Mouse (Mus musculus): Measurements from ENCODE around the gene Cyb5r1. TPM values are rescaled to one million over a fixed set of nuclear protein-coding genes. Genes with fewer than 3 reads are reported as not detected.
"Not testable (repeated sequence)": the region's sequence is repeated elsewhere in the genome, so short reads cannot be mapped to it uniquely, and the experiment has no call there.

Gene Cyb5r1
- polyA plus RNA-seq, 1 experiment from 2014 or later = 36.9 TPM

DNA sequence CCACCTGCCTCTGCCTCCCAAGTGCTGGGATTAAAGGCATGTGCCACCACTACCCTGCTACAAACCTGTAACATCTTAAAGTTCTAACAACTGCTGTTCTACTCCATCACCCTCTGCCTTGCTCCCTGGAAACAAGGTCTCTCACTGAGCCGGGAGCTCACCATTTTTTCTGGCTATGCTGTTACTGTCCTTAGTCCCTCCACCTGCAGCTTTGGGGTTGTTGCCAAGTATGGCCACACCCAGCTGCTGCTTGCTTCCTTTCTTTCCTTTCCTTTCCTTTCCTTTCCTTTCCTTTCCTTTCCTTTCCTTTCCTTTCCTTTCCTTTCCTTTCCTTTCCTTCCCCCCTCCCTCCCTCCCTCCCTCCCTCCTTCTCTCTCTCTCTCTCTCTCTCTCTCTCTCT is 37.9 kb downstream of the Cyb5r1 start:
- H3K4me2 ChIP-seq; ATAC-seq (replicated peaks; ENCODE audit: low FRiP score); H3K9ac ChIP-seq (ENCODE audit: low read depth, low read length); H3K27ac ChIP-seq (ENCODE audit: low read depth, low read length); H3K9me3 ChIP-seq (ENCODE audit: control insufficient read depth, low read length); H3K27me3 ChIP-seq (replicated peaks; ENCODE audit: control insufficient read depth, insufficient read depth, low read length); H3K4me3 ChIP-seq (ENCODE audit: low read depth, low read length); H3K4me1 ChIP-seq (replicated peaks; ENCODE audit: control insufficient read depth, insufficient read depth, low read length); DNase-seq (ENCODE audit: low spot score); H3K36me3 ChIP-seq (ENCODE audit: control insufficient read depth, insufficient read depth, low read length): not testable (repeated sequence)
- 82% methylated on average over 1 of the region's 1 CpGs for WGBS

DNA sequence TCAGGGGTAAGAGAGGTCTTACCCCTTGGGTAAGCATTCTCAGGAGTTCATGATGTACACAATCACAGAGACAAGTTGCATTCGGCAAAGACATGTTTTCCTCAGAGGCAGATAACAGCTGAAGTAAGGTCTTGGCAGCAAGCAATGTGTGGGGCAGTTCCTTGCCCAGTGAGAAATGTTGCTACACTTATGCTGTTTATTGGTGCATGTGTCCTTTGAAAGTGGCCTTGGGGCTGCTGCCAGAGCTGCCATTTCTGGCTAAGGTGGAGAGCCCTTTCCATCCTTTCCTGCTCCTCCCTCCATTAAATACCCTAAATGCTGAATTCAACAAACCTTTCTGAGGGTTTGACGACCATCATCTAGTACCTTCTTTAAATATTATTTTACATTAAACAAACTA is 40.1 kb downstream of the Cyb5r1 start:
- no peaks in the 10 kb centered on the region for H3K9me3 ChIP-seq (ENCODE audit: control insufficient read depth, low read length)
- 91% methylated on average over 2 of the region's 2 CpGs for WGBS
- no peak overlapping the region for H3K4me2 ChIP-seq
- DNase-seq (ENCODE audit: low spot score) (no peak), ATAC-seq (replicated peaks; ENCODE audit: low FRiP score) (no peak)
- H3K27me3 ChIP-seq (replicated peaks; ENCODE audit: control insufficient read depth, insufficient read depth, low read length) = no peaks in the 10 kb centered on the region
- H3K9ac ChIP-seq (ENCODE audit: low read depth, low read length) = no peak overlapping the region
- H3K4me3 ChIP-seq (ENCODE audit: low read depth, low read length) = no peak overlapping the region
- H3K36me3 ChIP-seq (ENCODE audit: control insufficient read depth, insufficient read depth, low read length) = no peaks in the 10 kb centered on the region
- H3K4me1 ChIP-seq (replicated peaks; ENCODE audit: control insufficient read depth, insufficient read depth, low read length) = no peaks in the 10 kb centered on the region
- no peak overlapping the region for H3K27ac ChIP-seq (ENCODE audit: low read depth, low read length)

DNA sequence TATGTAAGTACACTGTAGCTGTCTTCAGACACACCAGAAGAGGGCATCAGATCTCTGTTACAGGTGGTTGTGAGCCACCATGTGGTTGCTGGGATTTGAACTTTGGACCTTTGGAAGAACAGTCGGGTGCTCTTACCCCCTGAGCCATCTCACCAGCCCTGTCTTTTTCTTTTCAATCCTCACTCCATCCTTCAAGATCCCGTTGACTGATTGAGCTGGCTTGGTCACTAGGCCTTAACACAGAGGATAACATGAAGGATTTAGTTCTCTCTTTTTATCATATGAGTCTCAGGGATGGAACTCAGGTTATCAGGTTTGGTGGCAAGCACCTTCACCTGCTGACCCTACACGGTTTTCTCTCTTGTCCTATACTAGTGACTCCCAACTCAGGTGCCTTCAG is 43.2 kb downstream of the Cyb5r1 start:
- WGBS = 72% methylated on average over 3 of the region's 3 CpGs
- not testable (repeated sequence) for H3K9me3 ChIP-seq (ENCODE audit: control insufficient read depth, low read length); H3K9ac ChIP-seq (ENCODE audit: low read depth, low read length); H3K36me3 ChIP-seq (ENCODE audit: control insufficient read depth, insufficient read depth, low read length); H3K4me1 ChIP-seq (replicated peaks; ENCODE audit: control insufficient read depth, insufficient read depth, low read length); H3K27ac ChIP-seq (ENCODE audit: low read depth, low read length); H3K4me2 ChIP-seq; DNase-seq (ENCODE audit: low spot score); H3K27me3 ChIP-seq (replicated peaks; ENCODE audit: control insufficient read depth, insufficient read depth, low read length); ATAC-seq (replicated peaks; ENCODE audit: low FRiP score); H3K4me3 ChIP-seq (ENCODE audit: low read depth, low read length)

DNA sequence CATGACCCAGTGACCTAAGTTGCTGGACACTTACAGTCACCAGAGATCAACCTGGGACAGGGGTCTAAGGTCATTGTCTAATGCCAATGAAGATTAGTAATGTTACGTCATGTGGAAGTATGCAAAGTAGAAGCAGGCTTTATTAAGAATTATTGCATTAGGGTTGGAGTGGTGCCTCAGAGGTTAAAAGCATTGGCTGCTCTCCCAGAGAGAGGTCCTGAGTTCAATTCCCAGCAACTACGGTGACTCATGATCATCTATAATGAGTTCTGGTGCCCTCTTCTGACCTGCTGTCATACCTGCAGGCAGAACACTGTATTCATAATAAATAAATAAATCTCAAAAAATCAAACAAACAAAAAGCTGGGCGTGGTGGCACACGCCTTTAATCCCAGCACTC is 44.8 kb downstream of the Cyb5r1 start:
- Histone ChIP-seq H3K27me3 (replicated peaks; ENCODE audit: control insufficient read depth, insufficient read depth, low read length) (no peaks in the 10 kb centered on the region), H3K9me3 (ENCODE audit: control insufficient read depth, low read length) (no peaks in the 10 kb centered on the region), H3K4me2 (no peak overlapping the region), H3K4me3 (ENCODE audit: low read depth, low read length) (no peak overlapping the region), H3K9ac (ENCODE audit: low read depth, low read length) (no peak overlapping the region), H3K4me1 (replicated peaks; ENCODE audit: control insufficient read depth, insufficient read depth, low read length) (no peaks in the 10 kb centered on the region), H3K36me3 (ENCODE audit: control insufficient read depth, insufficient read depth, low read length) (no peaks in the 10 kb centered on the region), H3K27ac (ENCODE audit: low read depth, low read length) (no peak overlapping the region)
- ATAC-seq (replicated peaks; ENCODE audit: low FRiP score) = no peak
- DNase-seq (ENCODE audit: low spot score) = no peak
- WGBS = 85% methylated on average over 4 of the region's 4 CpGs

DNA sequence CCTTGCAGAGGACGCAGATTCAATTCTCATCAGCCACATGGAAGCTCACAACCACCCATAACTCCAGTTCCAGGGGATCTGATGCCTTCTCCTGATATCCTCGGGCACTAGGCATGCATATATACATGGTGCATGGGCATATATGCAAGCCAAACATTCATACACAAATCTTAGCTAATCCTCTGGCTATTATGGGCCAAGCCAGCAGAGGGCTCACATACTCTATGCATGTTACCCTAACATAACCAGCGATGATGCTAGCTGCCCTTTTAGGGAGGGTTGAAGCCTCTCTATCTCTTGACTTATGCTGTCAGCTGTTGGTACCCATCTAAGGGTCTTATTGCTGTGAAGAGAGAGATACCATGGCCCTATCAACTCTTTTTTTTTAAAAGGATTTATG is 45.6 kb downstream of the Cyb5r1 start:
- WGBS = 42% methylated on average over 3 of the region's 3 CpGs
- Histone ChIP-seq H3K9ac (ENCODE audit: low read depth, low read length) (no peak overlapping the region), H3K9me3 (ENCODE audit: control insufficient read depth, low read length) (no peaks in the 10 kb centered on the region), H3K4me2 (no peak overlapping the region), H3K4me3 (ENCODE audit: low read depth, low read length) (no peak overlapping the region), H3K27ac (ENCODE audit: low read depth, low read length) (no peak overlapping the region), H3K4me1 (replicated peaks; ENCODE audit: control insufficient read depth, insufficient read depth, low read length) (0 out of 2 replicates have a peak, but pooled peaks cover 4% of the 10 kb centered on the region), H3K36me3 (ENCODE audit: control insufficient read depth, insufficient read depth, low read length) (no peaks in the 10 kb centered on the region), H3K27me3 (replicated peaks; ENCODE audit: control insufficient read depth, insufficient read depth, low read length) (no peaks in the 10 kb centered on the region)
- no peak; the same call in 1 of the 2 replicates for ATAC-seq (replicated peaks; ENCODE audit: low FRiP score)
- no peak for DNase-seq (ENCODE audit: low spot score)

DNA sequence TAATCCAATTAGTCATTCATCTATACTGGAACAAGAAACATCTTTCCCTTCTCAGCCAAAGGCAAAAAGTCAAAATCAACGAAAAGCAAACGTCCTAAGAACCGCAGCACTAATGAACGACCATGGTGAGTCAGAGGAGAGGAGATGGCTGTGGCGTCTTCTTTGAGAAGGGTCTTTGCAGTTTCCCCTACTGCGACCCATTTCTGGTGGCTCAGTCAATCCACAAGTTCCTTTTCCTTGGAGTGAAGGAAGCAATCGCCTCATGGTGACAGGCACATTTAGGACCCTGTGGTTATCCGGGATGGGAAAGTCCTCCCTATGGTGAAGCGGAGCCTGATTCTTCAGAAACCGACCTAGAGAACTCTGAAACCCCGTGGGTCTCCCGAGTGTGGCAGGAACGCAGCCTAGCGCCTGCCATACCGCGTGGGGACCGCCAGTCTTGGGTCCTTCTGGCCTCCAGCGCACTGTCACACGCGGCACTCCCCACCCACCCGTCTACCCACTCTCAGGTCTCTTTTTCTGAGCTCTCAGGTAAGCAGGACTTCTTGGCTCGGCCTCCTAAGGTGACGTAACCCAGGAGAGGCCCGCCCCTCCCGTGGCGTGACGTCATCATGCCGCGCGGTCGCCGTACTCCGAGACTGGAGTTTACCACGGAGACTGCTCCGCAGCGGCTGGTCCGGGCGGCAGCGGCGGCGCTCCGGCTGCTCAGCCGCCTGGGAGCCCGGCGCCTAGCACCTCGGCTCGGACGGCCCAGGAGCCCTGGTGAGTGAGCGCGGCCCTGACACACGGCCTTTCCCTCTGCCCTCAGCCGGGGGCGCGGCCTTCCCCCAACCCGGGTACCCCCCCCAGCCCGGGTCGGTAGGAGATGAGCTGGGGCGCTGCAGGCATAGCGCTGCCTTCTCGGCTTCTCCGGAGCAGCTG is 49.8 kb downstream of the Cyb5r1 start, which contains the start of gene Klhl12:
Gene Klhl12 (plus strand): TSS at position 628 of the 921 bp plus-strand sequence.
- WGBS = under 1% methylated on average over 61 of the region's 61 CpGs
- ATAC-seq (replicated peaks; ENCODE audit: low FRiP score) (peak; percentile 91), DNase-seq (ENCODE audit: low spot score) (peak; percentile 99)
- H3K4me3 ChIP-seq (ENCODE audit: low read depth, low read length) = peak within 1 kb of the TSS; percentile 93
- no peaks in the 10 kb centered on the region for H3K9me3 ChIP-seq (ENCODE audit: control insufficient read depth, low read length)
- peaks cover 6% of the 10 kb centered on the region for H3K36me3 ChIP-seq (ENCODE audit: control insufficient read depth, insufficient read depth, low read length)
- H3K27ac ChIP-seq (ENCODE audit: low read depth, low read length) = peak within 1 kb of the TSS; percentile 59
- H3K4me1 ChIP-seq (replicated peaks; ENCODE audit: control insufficient read depth, insufficient read depth, low read length) = peaks cover 14% of the 10 kb centered on the region
- H3K9ac ChIP-seq (ENCODE audit: low read depth, low read length) = peak within 1 kb of the TSS; percentile 93
- peak within 1 kb of the TSS; percentile 86 for H3K4me2 ChIP-seq
- no peaks in the 10 kb centered on the region for H3K27me3 ChIP-seq (replicated peaks; ENCODE audit: control insufficient read depth, insufficient read depth, low read length)

DNA sequence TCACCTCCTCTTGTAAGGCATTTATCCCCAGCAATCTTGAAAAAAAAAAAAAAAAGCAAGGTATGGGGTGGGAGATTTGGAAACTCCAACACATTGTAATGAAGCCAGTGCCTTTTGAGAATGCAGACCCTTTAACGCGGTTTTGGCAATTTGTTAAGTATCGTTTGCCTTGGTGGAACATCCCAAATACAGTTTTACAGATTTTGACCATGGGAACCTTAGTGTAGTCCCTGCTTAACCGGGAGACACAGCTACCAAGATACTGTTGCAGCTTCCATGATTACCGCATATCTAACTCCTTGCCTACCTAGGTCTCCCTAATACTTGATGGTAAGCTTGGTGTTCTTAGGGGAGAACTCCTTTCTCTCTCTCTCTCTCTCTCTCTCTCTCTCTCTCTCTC is 50.7 kb downstream of the Cyb5r1 start:
- WGBS = 23% methylated on average over 5 of the region's 5 CpGs
- Histone ChIP-seq H3K27ac (ENCODE audit: low read depth, low read length) (no peak overlapping the region), H3K4me3 (ENCODE audit: low read depth, low read length) (peak overlapping the region; percentile 93), H3K36me3 (ENCODE audit: control insufficient read depth, insufficient read depth, low read length) (peaks cover 6% of the 10 kb centered on the region), H3K27me3 (replicated peaks; ENCODE audit: control insufficient read depth, insufficient read depth, low read length) (no peaks in the 10 kb centered on the region), H3K4me2 (peak overlapping the region; percentile 86), H3K9ac (ENCODE audit: low read depth, low read length) (peak overlapping the region; percentile 93), H3K4me1 (replicated peaks; ENCODE audit: control insufficient read depth, insufficient read depth, low read length) (peaks cover 14% of the 10 kb centered on the region), H3K9me3 (ENCODE audit: control insufficient read depth, low read length) (no peaks in the 10 kb centered on the region)
- ATAC-seq (replicated peaks; ENCODE audit: low FRiP score) = no peak
- DNase-seq (ENCODE audit: low spot score) = no peak

DNA sequence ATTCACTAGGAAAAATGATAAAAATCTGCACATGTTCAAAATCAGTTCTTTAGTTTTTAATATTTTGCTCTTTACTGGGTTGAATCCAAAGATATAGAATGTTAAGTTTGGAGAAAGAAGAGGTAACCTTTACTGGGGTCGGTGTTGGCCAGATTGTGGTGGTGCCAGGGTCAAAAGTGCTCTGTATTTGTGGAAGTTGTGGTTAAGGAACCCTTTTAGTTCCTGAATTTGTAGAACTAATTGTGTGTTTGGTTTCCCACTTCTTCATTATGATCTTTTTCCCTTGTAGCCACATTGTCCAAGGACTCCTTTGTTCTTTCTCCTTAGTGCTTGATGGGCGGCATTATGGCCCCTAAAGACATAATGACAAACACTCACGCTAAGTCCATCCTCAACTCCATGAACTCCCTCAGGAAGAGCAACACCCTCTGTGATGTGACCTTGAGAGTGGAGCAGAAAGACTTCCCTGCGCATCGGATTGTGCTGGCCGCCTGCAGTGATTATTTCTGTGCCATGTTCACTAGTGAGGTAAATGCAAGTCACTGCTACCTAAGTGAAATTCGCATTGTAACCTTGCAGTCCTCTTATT is 52.9 kb downstream of the Cyb5r1 start:
- Histone ChIP-seq H3K9me3 (ENCODE audit: control insufficient read depth, low read length) (no peaks in the 10 kb centered on the region), H3K4me2 (no peak overlapping the region), H3K4me1 (replicated peaks; ENCODE audit: control insufficient read depth, insufficient read depth, low read length) (peaks cover 17% of the 10 kb centered on the region), H3K27me3 (replicated peaks; ENCODE audit: control insufficient read depth, insufficient read depth, low read length) (no peaks in the 10 kb centered on the region), H3K27ac (ENCODE audit: low read depth, low read length) (no peak overlapping the region), H3K9ac (ENCODE audit: low read depth, low read length) (no peak overlapping the region), H3K4me3 (ENCODE audit: low read depth, low read length) (no peak overlapping the region), H3K36me3 (ENCODE audit: control insufficient read depth, insufficient read depth, low read length) (peaks cover 16% of the 10 kb centered on the region)
- DNase-seq (ENCODE audit: low spot score) (no peak), ATAC-seq (replicated peaks; ENCODE audit: low FRiP score) (no peak)
- 84% methylated on average over 7 of the region's 7 CpGs for WGBS
